Mouse (Mus musculus): ENCODE results near the gene Zmiz1.

- TF ChIP-seq POLR2A (IDR thresholded peaks at IDR 0.05; ENCODE audit: borderline replicate concordance, low read depth, low read length) (no peak), CTCF (IDR thresholded peaks at IDR 0.05; ENCODE audit: low read depth, low read length) (no peak)
Measured at GRCm38 (mm10) chr14:25633539-25634300, 174.7 kb downstream of the Zmiz1 start.

All from bone marrow macrophage, adult 2 months (primary cell).